Mouse (Mus musculus) WW6 (cell line): ENCODE data around the gene Rnf43.

Source experiments
- DNase-seq: peaks from one replicate; pipeline ENCODE4 v3.0.0-alpha.2; 2013; ENCODE audit warnings: low read depth, low spot score

Rnf43 gene

DNA sequence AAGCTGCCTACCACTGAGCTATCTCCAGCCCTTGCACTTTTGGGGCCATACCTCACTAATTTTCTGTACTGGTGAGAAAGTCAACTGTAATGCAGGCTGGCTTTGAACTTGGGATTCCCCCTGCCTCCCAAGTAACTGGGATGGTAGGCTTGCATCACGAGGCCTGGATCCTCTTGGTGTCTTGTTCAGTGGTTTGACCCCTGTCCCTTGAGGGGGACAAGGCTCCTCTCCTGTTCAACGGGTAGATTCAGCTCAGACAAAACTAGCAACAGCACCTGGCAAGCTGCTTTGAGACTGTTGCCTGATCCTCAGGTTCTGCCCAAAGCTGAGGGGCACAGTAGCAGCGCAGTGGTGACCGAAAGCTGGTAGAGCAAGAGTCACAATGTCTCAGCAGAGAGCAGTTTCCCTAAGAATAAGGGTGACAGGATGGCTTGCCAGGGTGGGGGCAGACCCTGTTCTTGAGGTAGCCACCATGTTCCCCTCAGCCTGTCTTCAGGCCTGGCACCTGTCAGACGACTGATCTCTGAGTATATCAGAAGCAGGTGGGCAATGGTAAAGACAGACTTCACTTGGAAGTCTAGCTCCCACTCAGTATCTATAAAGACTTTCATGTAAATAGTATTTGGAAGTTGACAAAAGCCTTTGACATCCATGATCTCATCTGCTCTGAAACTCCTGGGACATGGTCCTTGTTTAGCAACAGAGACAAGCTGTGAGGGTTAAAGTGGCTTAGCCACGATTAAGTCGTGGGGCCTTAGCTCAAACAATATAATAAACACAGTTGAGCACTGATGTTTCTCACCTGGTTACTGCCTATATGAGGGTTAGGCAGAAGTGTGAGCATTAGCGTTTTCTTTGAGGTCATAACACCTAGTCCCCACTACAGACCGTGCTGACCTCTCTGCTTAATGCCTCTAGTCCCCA is 83.4 kb downstream of the Rnf43 start:
- DNase-seq: no peak

DNA sequence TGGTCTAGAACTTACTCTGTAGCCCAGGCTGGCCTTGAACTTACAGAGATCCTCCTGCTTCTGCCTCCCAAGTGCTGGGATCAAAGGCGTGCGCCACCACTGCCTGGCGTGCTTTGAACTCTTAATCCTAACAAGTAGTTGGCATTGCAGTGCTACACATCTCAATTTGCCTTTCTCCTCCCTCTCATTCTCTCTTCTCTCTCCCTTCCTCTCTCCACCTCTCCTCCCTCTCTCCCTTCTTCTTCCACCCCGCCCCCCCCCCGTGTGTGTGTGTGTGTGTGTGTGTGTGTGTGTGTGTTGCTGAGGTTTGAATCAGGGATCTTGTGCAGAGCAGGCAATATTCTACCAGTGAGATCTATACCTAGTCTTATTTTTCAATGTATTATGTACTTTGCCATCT is 84.8 kb downstream of the Rnf43 start:
- no peak for DNase-seq

DNA sequence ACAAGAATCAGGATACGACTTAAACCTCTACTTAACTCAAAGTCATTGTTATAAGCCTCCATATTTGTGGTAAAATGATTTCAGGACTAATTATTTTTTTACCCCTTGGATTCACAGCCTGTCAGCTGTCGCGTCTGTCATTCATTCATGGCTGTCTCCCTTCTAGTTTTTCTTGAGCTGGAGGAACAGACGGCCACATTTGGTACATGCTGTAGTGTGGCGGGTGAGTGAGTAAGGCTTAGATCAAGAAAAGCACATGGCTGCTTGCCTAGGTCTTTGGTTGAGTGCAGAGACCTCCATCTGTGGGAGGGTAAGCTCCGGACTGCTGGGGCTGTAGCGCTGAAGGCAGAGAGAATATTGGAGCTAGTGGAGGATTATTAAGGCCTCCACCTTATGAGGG is 85.2 kb downstream of the Rnf43 start:
- no peak for DNase-seq

DNA sequence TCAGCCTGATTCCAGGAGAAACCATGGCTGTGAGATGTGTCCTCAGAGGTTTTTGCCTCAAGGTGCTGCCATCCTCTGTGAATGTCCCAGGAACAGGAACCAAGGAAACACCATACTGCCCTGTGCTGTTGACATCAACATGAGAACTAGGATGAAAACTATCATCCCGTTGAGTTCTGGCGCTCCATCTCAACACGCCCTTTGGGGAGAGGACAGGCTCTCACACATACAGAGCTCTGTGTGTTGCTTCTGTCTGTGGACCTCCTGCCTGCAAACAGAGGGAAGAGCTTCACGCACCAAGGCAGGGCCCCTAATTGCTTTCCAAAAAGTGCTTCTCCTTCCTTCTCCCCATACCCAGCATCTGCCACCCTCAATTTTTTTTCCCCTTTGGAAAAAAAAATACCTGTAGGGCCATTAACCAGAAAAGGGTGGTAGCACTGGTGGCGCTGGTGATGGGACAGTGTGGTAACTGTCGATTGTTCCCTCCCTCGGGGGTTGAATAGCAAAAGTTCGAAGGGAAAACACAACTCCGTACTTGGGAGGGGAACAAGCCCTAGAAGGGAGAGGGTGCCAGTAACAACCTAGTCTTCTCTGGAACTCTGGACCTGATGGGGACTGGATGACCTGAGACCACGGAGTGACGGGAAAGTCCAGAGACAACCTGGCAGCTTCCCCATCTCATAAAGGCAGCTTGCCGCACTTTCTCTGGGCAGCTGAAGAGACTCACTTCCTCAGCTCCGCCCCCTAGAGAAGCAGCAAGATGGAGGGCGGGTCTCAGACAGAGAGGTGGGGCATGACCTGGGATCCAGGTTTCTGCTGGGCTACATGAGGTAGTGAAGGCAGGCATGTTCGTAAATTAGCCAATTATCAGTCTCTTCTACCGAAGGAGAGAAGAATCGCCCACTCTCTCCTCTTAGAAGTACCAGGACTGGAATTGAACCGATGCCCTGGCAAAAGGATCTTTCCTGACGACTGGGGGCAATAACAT is 85.9 kb downstream of the Rnf43 start:
- no peak for DNase-seq

DNA sequence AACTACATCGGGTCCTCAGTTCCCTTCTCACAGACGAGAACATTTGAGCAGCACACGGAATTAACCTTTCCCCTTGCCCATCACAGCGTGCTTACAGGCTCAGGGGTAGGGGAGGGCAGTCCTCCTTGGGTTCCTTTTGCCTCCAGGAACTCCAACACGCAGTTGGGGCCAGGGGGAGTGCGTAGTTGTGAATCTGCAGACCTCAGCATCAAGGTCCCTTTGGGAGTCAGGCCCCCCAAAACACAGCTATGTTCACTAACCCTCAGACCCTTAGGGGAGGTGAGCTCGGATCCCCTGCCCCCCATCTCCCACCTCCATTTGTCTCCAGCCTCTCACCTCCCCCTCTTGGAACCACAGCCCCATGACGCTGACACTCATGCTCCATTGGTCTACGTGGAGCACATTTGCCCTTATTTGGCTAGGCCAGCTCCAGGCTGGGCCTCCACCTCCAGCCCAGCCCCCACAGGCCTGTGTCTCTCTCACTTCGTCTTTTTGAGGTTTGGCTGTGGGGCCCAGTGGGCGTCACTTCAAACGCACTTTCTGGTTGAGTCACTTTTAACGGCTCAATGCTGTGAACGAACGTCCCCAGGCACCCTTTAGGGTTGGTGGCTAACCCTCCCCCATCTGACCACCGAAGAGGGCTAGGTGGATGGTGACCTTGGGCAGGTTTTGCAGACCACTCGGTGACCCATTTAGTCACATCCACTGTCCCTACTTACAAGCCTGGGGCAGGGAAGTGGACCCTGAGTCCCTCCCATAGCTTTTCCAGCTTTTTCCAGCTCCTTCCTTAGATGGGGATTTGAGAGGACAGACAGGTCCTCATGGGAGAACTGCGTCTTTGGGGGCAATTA is 86.9 kb downstream of the Rnf43 start:
- no peak for DNase-seq

DNA sequence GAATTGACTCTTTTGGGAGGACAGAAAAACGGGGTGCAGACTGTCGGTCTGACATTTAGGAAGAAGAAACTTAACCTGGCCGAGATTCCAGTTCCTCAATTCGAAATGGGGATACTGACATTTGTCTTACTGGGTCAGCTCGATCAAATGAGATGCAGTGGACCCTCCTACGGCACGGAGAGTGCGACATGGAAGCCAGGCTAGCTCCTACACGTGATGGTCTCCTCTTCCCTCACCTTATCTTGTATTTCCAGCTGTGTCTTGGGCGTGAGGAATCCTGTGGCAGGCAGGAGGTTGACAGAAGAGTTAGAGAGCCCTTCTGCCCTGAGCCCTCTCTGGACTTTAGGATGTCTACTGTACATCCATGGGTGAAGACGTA is 87.5 kb downstream of the Rnf43 start:
- no peak for DNase-seq

DNA sequence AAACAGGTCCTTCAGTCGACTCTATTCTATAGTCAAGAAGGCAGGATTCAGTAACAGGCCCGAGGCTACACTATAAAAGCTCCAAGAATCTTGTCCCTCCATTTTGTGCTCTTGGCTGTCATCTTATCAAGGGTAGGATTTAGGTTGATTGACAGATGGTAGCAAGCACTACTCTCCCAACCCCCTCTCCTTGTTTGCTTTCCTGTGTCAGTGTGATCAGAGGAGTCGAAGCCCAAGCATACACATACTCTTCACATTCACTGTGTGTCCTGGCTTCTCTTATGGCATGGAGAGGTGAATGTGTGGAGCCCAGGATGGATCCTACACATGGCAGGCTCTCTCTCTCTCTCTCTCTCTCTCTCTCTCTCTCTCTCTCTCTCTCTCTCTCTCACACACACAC is 88.0 kb downstream of the Rnf43 start:
- DNase-seq: no peak

DNA sequence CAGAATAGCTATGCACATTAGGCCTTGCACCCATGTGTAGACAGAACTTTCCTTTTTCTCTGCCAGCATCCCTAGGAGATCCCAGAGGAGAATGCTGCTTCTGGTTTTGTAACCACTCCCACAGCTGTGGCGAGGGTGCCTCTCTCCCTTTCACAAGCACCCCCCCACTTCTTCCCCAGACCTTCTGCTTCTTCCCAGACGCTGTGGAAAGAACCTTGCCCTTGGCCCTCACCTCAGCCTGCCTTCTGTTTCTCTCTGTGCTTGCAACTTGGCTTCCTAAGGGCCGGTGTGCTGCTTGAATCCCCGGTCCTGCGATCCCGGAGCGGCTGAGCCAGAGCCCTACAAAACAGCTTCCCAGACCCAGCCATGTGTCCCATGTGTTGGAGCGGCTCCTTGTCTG is 88.5 kb downstream of the Rnf43 start:
- DNase-seq: no peak

DNA sequence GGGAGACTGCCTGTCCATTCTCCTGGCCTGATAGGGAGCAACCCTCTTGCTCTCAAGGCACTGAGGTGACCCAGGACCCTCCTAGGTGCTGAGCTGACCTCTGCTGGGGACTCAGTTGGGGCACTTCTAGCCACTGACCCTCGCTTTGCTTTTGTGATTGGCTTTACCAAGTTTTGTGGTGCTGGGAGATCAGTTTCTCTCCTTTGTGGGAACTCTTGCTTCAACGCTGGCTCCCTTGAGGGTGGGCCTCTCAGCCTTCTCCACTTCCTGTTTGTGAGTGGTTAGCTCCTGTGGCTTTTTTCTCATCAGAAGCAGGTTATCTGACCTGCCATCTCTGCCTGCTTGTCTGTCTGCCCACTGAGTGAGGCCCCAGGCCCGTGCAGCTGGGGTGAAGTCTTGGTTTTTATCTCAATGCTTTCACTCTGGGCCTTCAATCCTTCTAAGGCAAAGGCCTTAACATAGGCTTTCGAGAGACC is 89.0 kb downstream of the Rnf43 start:
- no peak for DNase-seq

DNA sequence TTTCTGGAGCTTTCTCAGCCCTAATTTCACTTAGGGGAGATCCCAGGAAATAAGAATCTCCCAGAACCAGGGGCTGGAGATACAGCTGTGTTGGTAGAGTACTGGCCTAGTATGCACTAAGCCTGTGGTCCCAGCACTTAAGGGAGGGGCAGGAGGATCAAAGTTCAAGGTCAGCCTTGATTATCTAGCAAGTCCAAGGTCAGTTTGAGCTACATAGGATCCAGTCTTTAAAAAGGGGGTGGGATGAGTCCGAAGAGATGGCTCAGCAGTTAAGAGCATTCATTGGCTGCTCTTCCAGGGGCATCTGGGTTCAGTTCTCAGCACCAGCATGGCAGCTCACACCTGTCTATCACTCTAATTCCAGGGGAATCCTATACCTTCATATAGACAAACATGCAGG is 89.8 kb downstream of the Rnf43 start:
- DNase-seq: no peak

DNA sequence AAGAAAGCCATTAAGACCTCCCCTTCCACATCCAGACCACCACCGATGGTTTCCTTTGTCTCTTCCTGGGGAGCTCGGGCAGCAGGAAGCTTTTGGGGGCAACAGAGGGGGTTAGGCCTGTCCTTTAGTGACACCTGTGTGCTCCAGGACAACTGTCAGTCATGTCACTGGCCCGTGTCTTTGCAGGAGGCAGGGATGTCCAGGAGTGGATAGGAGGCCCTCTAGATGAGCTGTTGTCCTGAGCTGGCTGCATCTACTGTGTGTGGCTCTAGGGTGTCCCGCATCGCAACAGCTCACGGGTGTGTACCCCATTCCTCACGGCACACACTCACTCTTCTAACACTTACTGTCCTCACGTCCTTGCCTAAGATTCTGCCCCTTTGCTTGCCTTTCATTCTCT is 90.7 kb downstream of the Rnf43 start:
- DNase-seq: no peak

DNA sequence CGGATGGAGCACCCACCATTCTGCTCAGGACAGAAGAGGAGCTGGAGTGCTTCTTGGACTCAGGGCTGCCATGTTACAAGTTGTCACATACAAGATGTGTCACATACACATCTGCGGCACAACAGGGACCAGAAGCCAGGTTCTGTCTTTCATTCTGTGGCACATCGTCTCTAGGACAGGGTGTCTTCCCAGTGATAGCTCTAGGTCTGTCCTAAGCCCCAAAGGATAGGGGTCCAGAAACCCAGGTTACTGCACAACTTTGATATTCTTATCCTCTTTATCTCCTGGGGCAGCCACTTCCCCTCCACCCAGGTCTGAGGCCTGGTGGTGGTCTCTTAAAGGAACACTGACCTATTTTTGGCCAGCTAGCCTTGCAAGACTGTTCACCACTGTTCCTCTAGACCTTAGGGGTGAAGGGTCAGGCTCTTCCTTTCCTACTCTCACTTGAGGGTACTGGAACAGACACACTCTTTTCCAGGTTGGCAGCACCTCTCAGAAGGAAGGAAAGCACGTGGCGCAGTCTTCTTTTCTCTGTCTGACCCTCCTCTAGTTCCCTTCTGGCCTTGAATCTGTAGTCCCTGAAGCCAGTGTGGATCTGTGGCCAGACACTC is 91.5 kb downstream of the Rnf43 start:
- DNase-seq: no peak

DNA sequence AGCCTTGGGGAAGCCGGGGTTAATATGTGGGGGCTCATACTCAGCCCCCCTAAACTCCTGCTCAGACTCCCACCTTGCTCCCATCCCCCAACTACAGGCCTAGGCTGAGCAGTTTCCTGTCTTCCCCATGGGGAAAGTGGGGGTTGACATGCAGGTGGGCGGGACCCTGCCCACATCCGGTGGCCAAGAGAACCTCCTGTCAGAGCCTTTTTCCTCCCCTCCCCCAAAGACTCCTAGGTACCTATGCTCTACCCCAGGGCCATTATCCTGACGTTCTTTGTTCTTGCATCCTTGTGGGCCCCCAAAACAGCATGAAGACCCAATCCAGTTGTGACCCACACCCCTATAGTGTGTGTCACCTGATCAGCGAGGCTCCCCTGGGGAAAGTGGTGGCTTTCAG is 92.1 kb downstream of the Rnf43 start:
- DNase-seq: no peak

DNA sequence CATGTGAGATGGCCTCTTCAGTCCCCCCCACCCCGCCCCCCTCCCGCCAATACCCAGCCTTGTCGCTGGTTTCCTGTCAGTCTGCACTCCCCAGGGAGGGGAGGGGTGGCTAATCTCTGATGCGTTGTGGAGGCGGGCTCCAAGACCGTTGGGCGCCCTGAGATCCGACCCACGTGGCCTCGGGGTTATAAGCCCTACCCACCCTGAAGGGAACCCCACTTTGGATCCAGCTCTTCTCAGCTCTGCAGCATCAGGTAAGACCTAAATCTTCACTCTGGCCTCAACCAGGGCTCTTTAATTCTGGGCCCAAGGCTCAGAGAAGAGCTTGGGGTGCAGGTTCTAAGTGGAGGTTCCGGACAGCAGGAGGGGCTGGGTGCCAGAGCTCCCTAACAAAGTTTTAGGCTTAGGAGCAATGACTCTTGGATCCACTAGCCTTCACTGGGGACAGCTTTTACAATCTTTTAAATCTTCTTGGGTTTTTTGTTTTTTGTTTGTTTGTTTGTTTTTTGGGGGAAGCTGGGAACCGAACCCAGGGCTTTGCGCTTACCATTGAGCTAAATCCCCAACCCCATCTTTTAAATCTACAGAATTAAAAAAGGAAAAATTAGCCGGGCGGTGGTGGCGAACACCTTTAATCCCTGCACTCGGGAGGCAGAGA is 93.0 kb downstream of the Rnf43 start:
- no peak for DNase-seq

DNA sequence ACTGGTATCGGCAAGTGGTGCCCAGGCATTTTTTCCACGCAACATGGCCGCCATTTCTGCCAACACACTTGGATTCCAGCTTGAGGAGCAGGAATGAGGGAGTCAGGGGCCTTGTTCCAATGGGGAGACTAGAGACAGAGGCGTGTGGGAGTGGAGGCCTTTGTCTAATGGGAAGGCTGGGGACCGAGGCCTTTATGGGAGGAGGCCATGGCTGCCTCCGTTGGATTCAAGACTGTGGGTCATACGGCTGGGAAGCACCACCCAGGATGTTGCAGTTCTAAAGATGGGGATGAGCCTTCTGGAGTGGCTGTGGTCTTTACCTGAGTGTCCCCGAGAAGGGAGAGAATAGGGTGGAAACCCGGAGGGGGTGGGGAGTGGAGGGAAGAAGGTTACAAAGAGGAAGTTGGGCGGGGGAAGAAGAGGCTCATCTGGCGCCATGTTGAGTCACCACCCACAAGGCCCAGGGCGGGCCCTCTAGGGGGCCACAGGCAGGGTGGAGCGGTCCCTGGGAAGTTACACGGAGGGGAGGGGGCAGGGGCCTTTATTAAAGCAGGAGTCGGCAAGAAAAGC is 93.8 kb downstream of the Rnf43 start:
- no peak for DNase-seq

DNA sequence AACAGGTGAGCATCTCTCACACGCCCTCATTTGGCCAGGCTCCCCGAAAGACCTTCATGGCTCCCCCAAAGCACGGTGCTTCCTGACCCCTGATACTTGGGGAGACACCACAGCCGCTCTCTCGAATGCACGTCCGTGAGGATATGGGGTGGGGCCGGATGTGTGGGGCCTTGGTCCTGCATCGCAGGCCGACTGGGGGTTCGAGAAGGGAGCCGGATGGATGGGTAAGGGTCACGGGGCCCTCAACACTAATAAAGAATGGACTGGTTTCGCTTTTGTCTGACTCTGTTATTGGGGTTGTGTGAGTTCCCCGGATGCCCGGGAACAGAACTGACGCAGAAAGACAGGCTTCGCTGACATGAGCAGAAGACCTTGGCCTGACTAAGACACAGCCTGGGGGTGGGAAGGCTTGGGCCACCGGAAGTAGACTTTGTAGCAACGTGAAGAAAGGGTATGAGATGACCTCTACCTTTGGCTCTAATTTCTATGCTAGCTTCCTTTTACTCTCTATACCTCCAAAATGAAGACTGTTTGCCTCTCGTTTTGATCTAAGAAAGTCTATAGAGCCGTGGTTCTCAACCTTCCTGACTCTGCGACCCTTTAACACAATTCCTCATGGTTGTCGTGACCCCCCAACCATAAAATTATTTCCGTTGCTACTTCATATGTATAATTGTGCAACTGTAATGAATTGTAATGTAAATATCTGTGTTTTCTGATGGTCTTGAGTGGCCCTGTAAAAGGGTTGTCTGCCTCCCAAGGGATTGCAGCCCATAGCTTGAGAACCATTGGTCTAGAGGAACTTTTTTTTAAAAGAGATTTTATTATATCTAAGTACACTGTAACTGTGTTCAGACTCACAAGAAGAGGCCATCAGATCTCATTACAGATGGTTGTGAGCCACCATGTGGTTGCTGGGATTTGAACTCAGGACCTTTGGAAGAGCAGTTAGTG is 94.8 kb downstream of the Rnf43 start:
- DNase-seq: no peak

DNA sequence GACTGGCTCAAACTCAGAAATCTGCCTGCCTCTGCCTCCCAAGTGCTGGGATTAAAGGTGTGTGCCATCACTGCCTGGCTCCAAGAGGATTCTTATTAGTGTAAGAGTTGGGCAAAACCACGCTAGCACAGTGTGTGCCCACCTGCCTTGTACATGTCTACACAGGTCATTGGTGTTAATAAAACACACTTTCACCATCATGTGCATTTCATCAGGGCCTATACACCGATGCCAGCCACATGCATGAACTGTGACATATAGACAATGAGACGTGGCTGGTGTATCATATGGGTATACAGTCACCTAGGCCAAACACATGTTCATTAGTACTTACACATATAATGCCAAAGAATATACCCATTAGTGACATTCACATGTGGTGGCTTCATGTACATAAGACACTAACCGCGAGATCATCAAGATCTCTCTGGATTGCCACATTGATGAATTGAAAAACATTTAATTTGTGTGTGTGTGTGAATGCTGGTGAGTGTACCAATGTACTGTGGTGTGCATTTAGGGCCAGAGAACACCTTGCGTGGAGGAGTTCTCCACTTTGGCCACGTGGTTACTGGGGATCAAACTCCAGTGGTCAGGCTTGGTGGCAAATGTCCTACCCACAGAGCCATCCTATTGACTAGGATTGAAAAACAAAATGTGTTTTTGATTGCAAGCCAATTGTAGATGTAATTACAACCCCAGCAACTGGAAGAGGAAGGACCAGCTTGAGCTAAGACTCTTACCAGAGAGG is 95.8 kb downstream of the Rnf43 start:
- DNase-seq: no peak

DNA sequence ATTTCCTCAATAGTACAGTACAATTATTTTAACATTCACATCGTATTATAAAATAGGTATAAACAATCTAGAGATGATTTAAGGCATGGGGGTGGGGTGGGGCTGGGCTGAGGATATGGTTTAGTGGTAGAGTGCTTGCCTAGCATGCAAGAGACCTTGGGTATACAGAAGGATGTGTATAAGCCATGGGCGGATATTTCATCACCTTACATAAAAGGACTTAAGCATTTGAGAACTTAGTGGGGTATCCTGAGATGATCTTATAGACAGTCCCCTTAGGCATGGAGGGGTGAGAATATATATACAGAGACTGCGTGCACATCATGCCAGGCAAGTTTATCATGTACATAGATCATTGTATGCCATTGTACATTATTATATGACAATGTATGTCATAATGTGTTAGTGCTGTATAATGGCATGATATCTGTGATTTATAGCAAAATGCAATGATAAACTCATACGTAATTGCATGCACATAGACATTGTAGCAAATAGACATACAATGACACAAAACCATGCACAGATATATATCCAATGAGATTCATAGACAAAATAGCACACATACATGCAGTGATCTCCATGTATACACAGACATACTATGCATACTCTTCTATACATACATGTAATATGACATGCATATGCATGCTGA is 96.6 kb downstream of the Rnf43 start:
- no peak for DNase-seq
